10 mouse cellular contexts compared by ENCODE assay signal in genomic region chr1:180911138-180911537, GRCm38 (mm10). TPM values are rescaled to one million over a fixed set of nuclear protein-coding genes. Genes with fewer than 3 reads are reported as not detected.
A peak's percentile ranks its signal among the peaks of the same experiment; 100 is the strongest.
DNase-seq lines count a peak whose midpoint lies in the region; ATAC-seq lines count a peak whose summit lies in the region.
"Had no signal": no experiment of that assay in that cellular context is flagged by ENCODE, and none has a peak within 500 bp of the region (broad histone marks: within the 10 kb centered on the region; RNA-seq: fewer than 3 reads in every experiment).

No protein-coding gene starts in this region.

- H3K4me1 ChIP-seq in embryonic facial prominence, embryonic 13.5 days = peaks cover 35% of the 10 kb centered on the region
- no peaks in the 10 kb centered on the region for H3K4me1 ChIP-seq in hindbrain, embryonic 11.5 days (replicated peaks; ENCODE audit: control insufficient read depth, insufficient read depth, low read length)

- no peaks in the 10 kb centered on the region for H3K27me3 ChIP-seq in embryonic facial prominence, embryonic 13.5 days
- no peaks in the 10 kb centered on the region for H3K27me3 ChIP-seq in hindbrain, embryonic 11.5 days (ENCODE audit: control insufficient read depth, insufficient read depth, low read length)
- H3K27me3 ChIP-seq: forebrain, embryonic 15.5 days had no signal

- H3K9me3 ChIP-seq in embryonic facial prominence, embryonic 13.5 days = no peaks in the 10 kb centered on the region
- H3K9me3 ChIP-seq in hindbrain, embryonic 11.5 days (ENCODE audit: control insufficient read depth, low read length) = no peaks in the 10 kb centered on the region
- H3K9me3 ChIP-seq: forebrain, embryonic 15.5 days had no signal

- peaks cover 29% of the 10 kb centered on the region for H3K36me3 ChIP-seq in embryonic facial prominence, embryonic 13.5 days
- no peaks in the 10 kb centered on the region for H3K36me3 ChIP-seq in hindbrain, embryonic 11.5 days (ENCODE audit: control insufficient read depth, insufficient read depth, low read length)

- H3K9ac ChIP-seq in embryonic facial prominence, embryonic 13.5 days = no peak overlapping the region
- no peak overlapping the region for H3K9ac ChIP-seq in hindbrain, embryonic 11.5 days (ENCODE audit: low read depth, low read length)
- H3K9ac ChIP-seq: forebrain, embryonic 15.5 days had no signal

- peak; percentile 80 for DNase-seq in heart, adult 11 months
- DNase-seq in heart, postnatal 36 days = no peak
- DNase-seq in 416B (ENCODE audit: low read depth) = peak; percentile 36
- DNase-seq in liver = peak; percentile 41
- DNase-seq in right cerebral cortex, postnatal 25 days = no peak
- no peak for DNase-seq in frontal cortex, adult 2 months (ENCODE audit: extremely low spot score in 1 of 2, low spot score in 1 of 2)
- DNase-seq in hindbrain, embryonic 11.5 days (ENCODE audit: low spot score) = no peak

- H3K27ac ChIP-seq in embryonic facial prominence, embryonic 13.5 days = peak overlapping the region; percentile 57
- no peak overlapping the region for H3K27ac ChIP-seq in hindbrain, embryonic 11.5 days (ENCODE audit: low read depth, low read length)
- H3K27ac ChIP-seq: forebrain, embryonic 15.5 days had no signal

- WGBS in embryonic facial prominence, embryonic 13.5 days = 51% methylated on average over 8 of the region's 8 CpGs
- 46% methylated on average over 8 of the region's 8 CpGs for WGBS in hindbrain, embryonic 11.5 days

- intact Hi-C loops in heart, postnatal 36 days (cut with DNase I) = no loop called here

- no peak for ATAC-seq in embryonic facial prominence, embryonic 13.5 days (ENCODE audit: insufficient number of reproducible peaks, insufficient read depth, low FRiP score, low TSS enrichment, low read depth)
- no peak for ATAC-seq in hindbrain, embryonic 11.5 days (ENCODE audit: low FRiP score)
- ATAC-seq: forebrain, embryonic 15.5 days had no signal

- H3K4me2 ChIP-seq in embryonic facial prominence, embryonic 13.5 days = peak overlapping the region; percentile 44
- no peak overlapping the region for H3K4me2 ChIP-seq in hindbrain, embryonic 11.5 days (replicated peaks; ENCODE audit: low read depth, low read length)
- H3K4me2 ChIP-seq: forebrain, embryonic 15.5 days had no signal

- no peak overlapping the region for H3K4me3 ChIP-seq in embryonic facial prominence, embryonic 13.5 days
- H3K4me3 ChIP-seq in hindbrain, embryonic 11.5 days (ENCODE audit: low read depth, low read length) = no peak overlapping the region
- H3K4me3 ChIP-seq: forebrain, embryonic 15.5 days had no signal

RNA-seq across cellular contexts. Expression of gene Pycr2, which starts 7.0 kb away (rescaled TPM):
- 10 to 100 TPM; 12.5 to 15.6 TPM for total RNA-seq in heart, postnatal 36 days (2021)
- 98.7 and 109 TPM in 2 replicates for polyA plus RNA-seq in embryonic facial prominence, embryonic 13.5 days (2015; fragmentation: Nextera tagmentation; extraction: Ambion mirVana)
- polyA plus RNA-seq in frontal cortex, adult 2 months (2012; rRNA removed) = 35.6 and 39.2 TPM in 2 replicates
- 81.2 and 88.5 TPM in 2 replicates for polyA plus RNA-seq in hindbrain, embryonic 11.5 days (2014; fragmentation: Nextera tagmentation; extraction: Ambion mirVana)

RNA-seq across cellular contexts. Expression of gene Lefty2, which starts 18.2 kb away (rescaled TPM):
- not detected for total RNA-seq in heart, postnatal 36 days (2021)
- polyA plus RNA-seq in embryonic facial prominence, embryonic 13.5 days (2015; fragmentation: Nextera tagmentation; extraction: Ambion mirVana) = 0.11 and 0.48 TPM in 2 replicates
- polyA plus RNA-seq in frontal cortex, adult 2 months (2012; rRNA removed) = 0.69 and 1.8 TPM in 2 replicates
- polyA plus RNA-seq in hindbrain, embryonic 11.5 days (2014; fragmentation: Nextera tagmentation; extraction: Ambion mirVana) = not detected in 2 replicates

RNA-seq across cellular contexts. Expression of gene Lefty1, which starts 23.7 kb away (rescaled TPM):
- total RNA-seq in heart, postnatal 36 days (2021) = 1 to 10 TPM in 1 of 2 experiments, under 1 TPM in 1; 0.95 to 1.0 TPM
- 1.6 and 2.1 TPM in 2 replicates for polyA plus RNA-seq in embryonic facial prominence, embryonic 13.5 days (2015; fragmentation: Nextera tagmentation; extraction: Ambion mirVana)
- polyA plus RNA-seq in frontal cortex, adult 2 months (2012; rRNA removed) = 1.8 and 4.3 TPM in 2 replicates
- polyA plus RNA-seq in hindbrain, embryonic 11.5 days (2014; fragmentation: Nextera tagmentation; extraction: Ambion mirVana) = 0.39 and 0.90 TPM in 2 replicates
- polyA plus RNA-seq: neural tube, embryonic 14.5 days had no signal

RNA-seq across cellular contexts. Expression of gene Tmem63a, which starts 31.0 kb away (rescaled TPM):
- 10 to 100 TPM; 13.8 to 13.9 TPM for total RNA-seq in heart, postnatal 36 days (2021)
- 13.6 and 13.7 TPM in 2 replicates for polyA plus RNA-seq in embryonic facial prominence, embryonic 13.5 days (2015; fragmentation: Nextera tagmentation; extraction: Ambion mirVana)
- 29.6 and 30.2 TPM in 2 replicates for polyA plus RNA-seq in frontal cortex, adult 2 months (2012; rRNA removed)
- polyA plus RNA-seq in hindbrain, embryonic 11.5 days (2014; fragmentation: Nextera tagmentation; extraction: Ambion mirVana) = 3.0 and 3.4 TPM in 2 replicates

Comparison
In these comparisons a context has a peak if more than half of its experiments do, and no peak if none do; other contexts are left out.
1. DNase-seq: peak in heart, adult 11 months (single experiment), 416B (single experiment) and liver (single experiment); none in heart, postnatal 36 days (0 of 2), right cerebral cortex, postnatal 25 days (single experiment), frontal cortex, adult 2 months (0 of 2) and hindbrain, embryonic 11.5 days (single experiment).